Mouse (Mus musculus) liver, postnatal 0 days (tissue): ENCODE measurements at regions not wholly inside any gene's neighbourhood (a gene's known extent, or its start where the extent isn't known, plus 50 kb on each side); places are given as distances from the start of the nearest gene placed in this dataset.
"Not testable (repeated sequence)": the region's sequence is repeated elsewhere in the genome, so short reads cannot be mapped to it uniquely, and the experiment has no call there.

Experiments
- CTCF ChIP-seq: sonication (generic); IDR thresholded peaks from 2 replicates; pipeline ENCODE4 v1.5.1; 2016; ENCODE audit warnings: antibody characterized with exemption, low read depth
- EP300 ChIP-seq: IDR thresholded peaks from 2 replicates; pipeline ENCODE4 v1.6.1; 2016; ENCODE audit warnings: antibody characterized with exemption, low read depth, mild to moderate bottlenecking

DNA sequence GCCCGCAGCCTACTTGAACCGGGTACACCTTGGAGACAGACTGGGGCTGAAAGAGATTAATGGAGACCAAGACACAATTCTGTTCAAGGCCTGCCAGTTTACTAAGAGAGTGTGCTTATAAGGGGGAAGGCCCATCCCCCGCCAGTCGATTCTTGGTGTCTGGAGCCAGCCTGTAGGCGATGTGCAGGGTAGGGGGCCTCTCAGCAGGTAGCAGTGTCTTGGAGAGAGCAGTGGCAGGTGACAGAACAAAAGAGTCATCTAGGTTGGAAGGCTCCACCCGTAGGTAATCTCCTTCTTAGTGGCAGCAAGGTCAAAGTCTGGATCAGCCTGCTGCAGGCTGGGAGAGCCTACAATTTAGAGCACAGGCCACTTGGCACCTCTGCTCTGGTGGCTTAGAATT is 335.7 kb upstream of the Cwc22 start:
- not testable (repeated sequence) for TF ChIP-seq CTCF, EP300
